Mouse (Mus musculus): ENCODE measurements at regions not wholly inside any gene's neighbourhood (a gene's known extent, or its start where the extent isn't known, plus 50 kb on each side); places are given as distances from the start of the nearest gene placed in this dataset.

DNA sequence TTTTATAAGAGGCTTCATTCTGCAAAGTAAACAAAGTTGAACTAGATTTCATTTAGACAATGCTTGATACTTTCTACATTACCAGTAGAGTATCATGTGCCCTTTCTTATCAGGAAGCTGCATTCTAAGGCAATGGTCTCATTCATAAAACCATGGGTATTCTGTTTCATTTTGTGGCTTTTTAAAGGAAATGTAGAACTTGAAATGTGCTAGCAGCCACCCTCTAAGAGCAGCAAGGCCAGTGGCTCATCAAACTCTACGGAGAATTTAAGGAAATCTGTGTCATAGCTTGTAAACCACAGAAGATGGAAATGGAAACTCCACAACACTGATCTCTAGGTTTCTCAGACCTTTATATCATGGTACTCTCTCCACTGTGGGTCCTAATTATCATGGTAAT lies 907.7 kb downstream of the Diaph3 start:
- H3K4me3 ChIP-seq (replicated peaks; ENCODE audit: low read depth, low read length), result no peak overlapping the region
- no peak for ATAC-seq (ENCODE audit: low FRiP score, low TSS enrichment)
- no peak overlapping the region for H3K4me2 ChIP-seq (ENCODE audit: low read length)
- no peak overlapping the region for H3K9ac ChIP-seq (replicated peaks; ENCODE audit: low read length)
- no peaks in the 10 kb centered on the region for H3K36me3 ChIP-seq (ENCODE audit: control insufficient read depth, insufficient read depth, low read length)
- H3K9me3 ChIP-seq (ENCODE audit: control insufficient read depth, low read length), result no peaks in the 10 kb centered on the region
- H3K27me3 ChIP-seq (ENCODE audit: control insufficient read depth, insufficient read depth, low read length), result no peaks in the 10 kb centered on the region
- no peak overlapping the region for H3K27ac ChIP-seq (replicated peaks; ENCODE audit: low read depth, low read length)
- 95% methylated on average over 1 of the region's 1 CpGs for WGBS
- no peaks in the 10 kb centered on the region for H3K4me1 ChIP-seq (ENCODE audit: control insufficient read depth, insufficient read depth, low read length)
- no peak for DNase-seq

GRCm38 (mm10) chr14:86230609-86231008 lies 910.4 kb downstream of the Diaph3 start:
- H3K4me2 ChIP-seq (ENCODE audit: low read length), result no peak overlapping the region
- H3K27me3 ChIP-seq (ENCODE audit: control insufficient read depth, insufficient read depth, low read length), result no peaks in the 10 kb centered on the region
- no peak for ATAC-seq (ENCODE audit: low FRiP score, low TSS enrichment)
- no peaks in the 10 kb centered on the region for H3K9me3 ChIP-seq (ENCODE audit: control insufficient read depth, low read length)
- no peaks in the 10 kb centered on the region for H3K4me1 ChIP-seq (ENCODE audit: control insufficient read depth, insufficient read depth, low read length)
- H3K36me3 ChIP-seq (ENCODE audit: control insufficient read depth, insufficient read depth, low read length), result no peaks in the 10 kb centered on the region
- no peak for DNase-seq
- H3K27ac ChIP-seq (replicated peaks; ENCODE audit: low read depth, low read length), result no peak overlapping the region
- H3K9ac ChIP-seq (replicated peaks; ENCODE audit: low read length), result no peak overlapping the region
- WGBS, result 71% methylated on average over 1 of the region's 1 CpGs
- no peak overlapping the region for H3K4me3 ChIP-seq (replicated peaks; ENCODE audit: low read depth, low read length)

DNA sequence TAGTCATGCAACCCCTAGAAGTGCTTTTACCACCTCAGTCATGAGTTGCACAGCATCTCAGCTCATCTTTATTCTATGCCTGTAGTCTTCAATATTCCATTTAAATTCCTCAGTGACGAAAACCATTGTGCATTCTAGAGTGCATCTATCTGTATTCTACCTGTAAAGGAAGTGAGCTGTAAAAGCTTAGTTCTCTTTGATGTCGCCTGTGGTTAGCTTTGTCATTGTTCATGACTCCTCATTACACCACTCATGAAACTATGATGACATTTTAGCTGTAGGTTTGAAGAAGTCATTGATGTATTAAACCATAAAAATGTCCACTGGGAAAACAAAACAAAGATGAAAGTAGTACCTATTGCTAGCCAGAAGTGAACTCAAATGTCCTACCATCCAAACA lies 911.3 kb downstream of the Diaph3 start:
- Histone ChIP-seq H3K9ac (replicated peaks; ENCODE audit: low read length) (no peak overlapping the region), H3K27me3 (ENCODE audit: control insufficient read depth, insufficient read depth, low read length) (no peaks in the 10 kb centered on the region), H3K4me1 (ENCODE audit: control insufficient read depth, insufficient read depth, low read length) (no peaks in the 10 kb centered on the region), H3K4me2 (ENCODE audit: low read length) (no peak overlapping the region), H3K27ac (replicated peaks; ENCODE audit: low read depth, low read length) (no peak overlapping the region), H3K36me3 (ENCODE audit: control insufficient read depth, insufficient read depth, low read length) (no peaks in the 10 kb centered on the region), H3K9me3 (ENCODE audit: control insufficient read depth, low read length) (no peaks in the 10 kb centered on the region), H3K4me3 (replicated peaks; ENCODE audit: low read depth, low read length) (no peak overlapping the region)
- no peak for ATAC-seq (ENCODE audit: low FRiP score, low TSS enrichment)
- no peak for DNase-seq
- 90% methylated on average over 2 of the region's 2 CpGs for WGBS

DNA sequence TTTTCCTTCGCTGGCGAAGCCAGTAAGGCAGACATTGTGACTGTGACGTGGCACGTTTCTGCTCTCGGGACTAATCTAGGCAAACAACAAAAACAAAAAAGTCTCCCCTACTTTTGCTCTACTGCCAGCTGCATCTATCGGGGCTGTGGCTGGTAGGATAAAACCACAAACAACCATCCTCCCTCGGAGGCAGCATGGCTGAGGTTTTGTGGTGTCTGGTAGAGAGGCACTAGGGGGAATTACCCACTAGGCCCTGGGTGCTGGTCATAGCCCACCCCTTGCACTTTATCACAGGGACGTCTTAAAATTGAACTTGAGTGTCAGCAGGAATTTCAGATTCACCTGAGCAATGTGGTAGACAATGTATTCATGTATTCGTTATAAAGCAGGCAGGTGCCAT lies 925.3 kb downstream of the Diaph3 start:
- Histone ChIP-seq H3K4me3 (replicated peaks; ENCODE audit: low read depth, low read length) (no peak overlapping the region), H3K4me1 (ENCODE audit: control insufficient read depth, insufficient read depth, low read length) (no peaks in the 10 kb centered on the region), H3K36me3 (ENCODE audit: control insufficient read depth, insufficient read depth, low read length) (no peaks in the 10 kb centered on the region), H3K9me3 (ENCODE audit: control insufficient read depth, low read length) (no peaks in the 10 kb centered on the region), H3K9ac (replicated peaks; ENCODE audit: low read length) (no peak overlapping the region), H3K27me3 (ENCODE audit: control insufficient read depth, insufficient read depth, low read length) (no peaks in the 10 kb centered on the region), H3K4me2 (ENCODE audit: low read length) (no peak overlapping the region), H3K27ac (replicated peaks; ENCODE audit: low read depth, low read length) (no peak overlapping the region)
- DNase-seq, result no peak
- ATAC-seq (ENCODE audit: low FRiP score, low TSS enrichment), result no peak
- 90% methylated on average over 9 of the region's 9 CpGs for WGBS

GRCm38 (mm10) chr14:86211654-86212053 lies 929.4 kb downstream of the Diaph3 start:
- H3K4me3 ChIP-seq (replicated peaks; ENCODE audit: low read depth, low read length), result no peak overlapping the region
- no peaks in the 10 kb centered on the region for H3K4me1 ChIP-seq (ENCODE audit: control insufficient read depth, insufficient read depth, low read length)
- 96% methylated on average over 3 of the region's 3 CpGs for WGBS
- H3K9ac ChIP-seq (replicated peaks; ENCODE audit: low read length), result no peak overlapping the region
- H3K9me3 ChIP-seq (ENCODE audit: control insufficient read depth, low read length), result no peaks in the 10 kb centered on the region
- H3K4me2 ChIP-seq (ENCODE audit: low read length), result no peak overlapping the region
- no peaks in the 10 kb centered on the region for H3K36me3 ChIP-seq (ENCODE audit: control insufficient read depth, insufficient read depth, low read length)
- DNase-seq (no peak), ATAC-seq (ENCODE audit: low FRiP score, low TSS enrichment) (no peak)
- no peaks in the 10 kb centered on the region for H3K27me3 ChIP-seq (ENCODE audit: control insufficient read depth, insufficient read depth, low read length)
- no peak overlapping the region for H3K27ac ChIP-seq (replicated peaks; ENCODE audit: low read depth, low read length)

DNA sequence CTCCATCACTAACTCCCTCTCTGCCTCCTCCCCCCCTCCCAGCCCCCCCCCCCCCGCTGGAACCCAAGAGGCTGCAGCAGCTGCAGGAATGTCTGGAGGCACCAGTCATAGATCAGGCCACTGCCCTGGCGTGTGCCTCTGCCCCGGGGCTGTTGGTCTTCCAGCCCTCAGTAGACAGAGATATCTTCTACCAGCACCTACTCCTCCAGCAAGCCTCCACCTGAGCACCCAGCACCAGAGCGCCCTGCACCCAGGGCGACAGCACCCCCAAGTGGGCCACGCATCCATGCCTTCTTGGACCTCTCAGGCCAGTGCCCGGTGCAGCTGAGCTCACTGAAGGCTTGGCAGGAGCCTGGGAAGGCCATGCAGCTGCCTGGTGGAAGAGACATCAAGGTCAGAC lies 936.5 kb downstream of the Diaph3 start:
- no peaks in the 10 kb centered on the region for H3K27me3 ChIP-seq (ENCODE audit: control insufficient read depth, insufficient read depth, low read length)

DNA sequence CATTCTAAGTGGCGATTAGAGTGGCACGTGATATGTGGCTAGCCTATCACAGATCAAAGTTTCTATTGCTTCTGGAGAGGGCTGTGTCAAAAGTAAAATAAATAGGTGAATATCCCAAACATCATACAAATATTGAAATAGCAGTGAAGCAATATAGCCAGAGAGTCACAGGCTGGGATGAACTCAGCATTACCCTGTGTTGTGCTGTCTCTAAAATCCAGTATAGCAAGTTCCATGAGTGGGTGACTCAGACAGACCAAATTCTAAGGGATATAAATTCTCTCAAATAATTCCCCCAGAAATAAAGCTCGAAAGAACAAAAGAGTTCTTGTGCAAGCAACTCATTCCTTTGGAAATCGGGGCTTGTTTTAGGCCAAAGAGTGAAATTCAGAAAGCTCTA lies 943.2 kb downstream of the Diaph3 start:
- Histone ChIP-seq H3K27me3 (ENCODE audit: control insufficient read depth, insufficient read depth, low read length) (no peaks in the 10 kb centered on the region), H3K36me3 (ENCODE audit: control insufficient read depth, insufficient read depth, low read length) (no peaks in the 10 kb centered on the region), H3K9me3 (ENCODE audit: control insufficient read depth, low read length) (no peaks in the 10 kb centered on the region), H3K9ac (replicated peaks; ENCODE audit: low read length) (no peak overlapping the region), H3K4me2 (ENCODE audit: low read length) (no peak overlapping the region), H3K27ac (replicated peaks; ENCODE audit: low read depth, low read length) (no peak overlapping the region), H3K4me3 (replicated peaks; ENCODE audit: low read depth, low read length) (no peak overlapping the region), H3K4me1 (ENCODE audit: control insufficient read depth, insufficient read depth, low read length) (no peaks in the 10 kb centered on the region)
- 89% methylated on average over 4 of the region's 4 CpGs for WGBS
- DNase-seq (no peak), ATAC-seq (ENCODE audit: low FRiP score, low TSS enrichment) (no peak)

More for the DNA sequence above, 936.5 kb downstream of the Diaph3 start:
- Histone ChIP-seq H3K36me3 (ENCODE audit: control insufficient read depth, insufficient read depth, low read length) (no peaks in the 10 kb centered on the region), H3K4me1 (ENCODE audit: control insufficient read depth, insufficient read depth, low read length) (no peaks in the 10 kb centered on the region), H3K4me2 (ENCODE audit: low read length) (no peak overlapping the region), H3K27ac (replicated peaks; ENCODE audit: low read depth, low read length) (no peak overlapping the region), H3K9me3 (ENCODE audit: control insufficient read depth, low read length) (no peaks in the 10 kb centered on the region), H3K9ac (replicated peaks; ENCODE audit: low read length) (no peak overlapping the region), H3K4me3 (replicated peaks; ENCODE audit: low read depth, low read length) (no peak overlapping the region)
- no peak for DNase-seq
- ATAC-seq (ENCODE audit: low FRiP score, low TSS enrichment), result 0 out of 2 replicates have a peak, but pooled peaks have one; percentile 20
- 82% methylated on average over 6 of the region's 7 CpGs for WGBS

DNA sequence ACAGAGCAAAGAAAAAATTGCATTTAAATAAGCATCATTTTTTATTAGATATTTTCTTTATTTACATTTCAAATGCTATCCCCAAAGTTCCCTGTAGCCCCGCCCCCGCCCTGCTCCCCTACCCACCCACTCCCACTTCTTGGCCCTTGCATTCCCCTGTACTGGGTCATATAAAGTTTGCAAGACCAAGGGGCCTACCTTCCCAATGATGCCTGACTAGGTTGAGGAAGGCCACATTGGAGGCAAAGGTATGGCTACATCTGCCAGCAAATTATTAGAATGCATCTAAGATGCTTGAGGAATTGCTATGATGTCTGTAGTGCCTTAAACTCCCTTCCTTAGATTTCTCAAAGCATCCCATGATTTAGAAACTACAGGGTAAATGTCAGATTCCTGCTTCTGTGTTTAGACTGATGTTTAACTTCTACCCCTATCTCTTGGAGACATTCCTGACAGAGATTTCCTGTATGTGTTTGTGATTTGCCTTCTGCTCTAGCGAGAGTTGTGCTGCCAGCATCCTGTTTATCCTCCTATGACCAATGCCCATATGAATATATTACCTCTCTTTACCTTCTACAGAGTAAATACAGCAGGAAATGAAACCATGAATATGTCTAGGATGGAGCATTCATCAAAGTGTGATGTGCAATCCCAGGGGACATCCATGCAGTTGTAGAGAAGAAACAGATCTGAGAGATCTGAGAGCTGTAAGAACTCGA lies 956.2 kb downstream of the Diaph3 start:
- Histone ChIP-seq H3K36me3 (ENCODE audit: control insufficient read depth, insufficient read depth, low read length) (no peaks in the 10 kb centered on the region), H3K4me2 (ENCODE audit: low read length) (no peak overlapping the region), H3K9me3 (ENCODE audit: control insufficient read depth, low read length) (no peaks in the 10 kb centered on the region), H3K27ac (replicated peaks; ENCODE audit: low read depth, low read length) (no peak overlapping the region), H3K27me3 (ENCODE audit: control insufficient read depth, insufficient read depth, low read length) (no peaks in the 10 kb centered on the region), H3K9ac (replicated peaks; ENCODE audit: low read length) (no peak overlapping the region), H3K4me1 (ENCODE audit: control insufficient read depth, insufficient read depth, low read length) (0 out of 2 replicates have a peak, but pooled peaks cover 4% of the 10 kb centered on the region), H3K4me3 (replicated peaks; ENCODE audit: low read depth, low read length) (no peak overlapping the region)
- no peak for ATAC-seq (ENCODE audit: low FRiP score, low TSS enrichment)
- WGBS, result 81% methylated on average over 4 of the region's 4 CpGs
- DNase-seq, result peak; percentile 19

- no peaks in the 10 kb centered on the region for H3K27me3 ChIP-seq (ENCODE audit: control insufficient read depth, insufficient read depth, low read length)
- 0 out of 2 replicates have a peak, but pooled peaks cover 4% of the 10 kb centered on the region for H3K4me1 ChIP-seq (ENCODE audit: control insufficient read depth, insufficient read depth, low read length)
- WGBS, result 73% methylated on average over 4 of the region's 4 CpGs
- H3K9me3 ChIP-seq (ENCODE audit: control insufficient read depth, low read length), result no peaks in the 10 kb centered on the region
- H3K9ac ChIP-seq (replicated peaks; ENCODE audit: low read length), result no peak overlapping the region
- DNase-seq (no peak), ATAC-seq (ENCODE audit: low FRiP score, low TSS enrichment) (no peak)
- H3K27ac ChIP-seq (replicated peaks; ENCODE audit: low read depth, low read length), result no peak overlapping the region
- no peak overlapping the region for H3K4me3 ChIP-seq (replicated peaks; ENCODE audit: low read depth, low read length)
- H3K36me3 ChIP-seq (ENCODE audit: control insufficient read depth, insufficient read depth, low read length), result no peaks in the 10 kb centered on the region
- H3K4me2 ChIP-seq (ENCODE audit: low read length), result no peak overlapping the region
Measured at GRCm38 (mm10) chr14:86178517-86178916, 962.5 kb downstream of the Diaph3 start.

All from midbrain, embryonic 14.5 days (tissue).